Mouse (Mus musculus) lung, embryonic 15.5 days (tissue): ENCODE data around the gene March11. TPM values are rescaled to one million over a fixed set of nuclear protein-coding genes. Genes with fewer than 3 reads are reported as not detected.
A peak's percentile ranks its signal among the peaks of the same experiment; 100 is the strongest.

ENCODE experiments used
- ATAC-seq: fragments of 200-750 bp; cut with Nextera tagmentation; 2 replicates; pipeline ENCODE4 v1.8.0; 2017; ENCODE audit warnings: moderate number of reproducible peaks, borderline replicate concordance; ENCODE audit not compliant: low FRiP score, low TSS enrichment; ENCODE audit errors: extremely low read depth
- H3K27ac ChIP-seq: fragments of 300-500 bp; sonication (generic); 2 replicates; pipeline ENCODE4 v1.5.1; 2015; ENCODE audit warnings: moderate library complexity, mild to moderate bottlenecking, inconsistent platforms
- H3K27me3 ChIP-seq: fragments of 300-500 bp; sonication (generic); 2 replicates; pipeline ENCODE4 v1.6.1; 2015; ENCODE audit warnings: inconsistent platforms
- H3K36me3 ChIP-seq: fragments of 300-500 bp; sonication (generic); 2 replicates; pipeline ENCODE4 v1.6.1; 2015; ENCODE audit warnings: inconsistent platforms
- H3K4me1 ChIP-seq: fragments of 300-500 bp; sonication (generic); 2 replicates; pipeline ENCODE4 v1.6.1; 2015; ENCODE audit warnings: inconsistent platforms
- H3K4me2 ChIP-seq: fragments of 300-500 bp; sonication (generic); 2 replicates; pipeline ENCODE4 v1.6.1; 2015; ENCODE audit warnings: inconsistent platforms, mild to moderate bottlenecking, moderate library complexity
- H3K4me3 ChIP-seq: fragments of 300-500 bp; sonication (generic); 2 replicates; pipeline ENCODE4 v1.5.1; 2015; ENCODE audit warnings: mild to moderate bottlenecking, inconsistent platforms
- H3K9ac ChIP-seq: fragments of 300-500 bp; sonication (generic); 2 replicates; pipeline ENCODE4 v1.6.1; 2015; ENCODE audit warnings: inconsistent platforms
- H3K9me3 ChIP-seq: fragments of 300-500 bp; sonication (generic); 2 replicates; pipeline ENCODE4 v1.6.1; 2016; ENCODE audit warnings: inconsistent platforms
- WGBS: fragments of 180-500 bp; shearing (Covaris S2); methylation state at CpG from one replicate; pipeline ENCODE4 v1.1.7; 2015; 5-methylcytosine and 5-hydroxymethylcytosine counted together
- polyA plus RNA-seq: library from polyadenylated mRNA; unstranded; fragments of >200 nt; fragmentation: Nextera tagmentation; extraction: Ambion mirVana; gene quantifications from 2 replicates; pipeline ENCODE4 v1.2.1, GENCODE M21; 2015

Gene March11
- 0.16 and 0.44 TPM in 2 replicates for polyA plus RNA-seq

DNA sequence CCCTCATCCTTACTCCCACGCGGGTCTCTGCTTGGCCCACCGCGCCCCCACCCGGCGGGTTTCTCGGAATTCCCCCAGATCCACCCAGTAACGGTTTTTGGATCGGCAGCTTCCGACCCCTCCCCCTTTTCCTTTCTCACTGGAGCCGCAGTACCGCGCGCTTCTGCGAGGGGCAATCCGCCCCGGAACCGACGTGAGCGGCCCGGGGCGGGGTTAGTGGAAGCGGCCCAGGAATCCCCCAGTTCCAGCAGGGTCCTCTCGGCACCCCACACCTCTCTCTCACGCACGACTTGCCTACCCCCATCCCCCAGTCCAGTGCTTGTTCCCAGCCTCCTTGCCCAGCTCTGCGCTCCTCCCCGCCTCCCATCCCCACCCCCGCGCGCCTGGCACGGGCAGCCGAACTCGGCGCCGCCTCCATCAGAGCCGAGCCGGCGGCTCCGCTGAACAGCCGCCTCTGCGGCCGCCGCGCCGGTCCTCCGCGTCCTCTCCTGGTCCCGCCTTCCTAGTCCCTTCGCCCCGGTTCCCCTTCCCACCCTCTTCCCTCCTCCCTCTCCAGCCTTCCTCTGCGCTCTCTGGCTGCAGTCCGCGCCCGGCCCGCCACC lies at the start of gene March11:
March11 (plus strand) TSS at position 420 of the 602 bp plus-strand sequence.
- Histone ChIP-seq H3K4me2 (peak within 1 kb of the TSS; percentile 91), H3K36me3 (no peaks in the 10 kb centered on the region), H3K4me3 (peak within 1 kb of the TSS; percentile 50), H3K27ac (no peak within 1 kb of the TSS), H3K4me1 (peaks cover 12% of the 10 kb centered on the region), H3K9me3 (no peaks in the 10 kb centered on the region), H3K27me3 (peaks cover 29% of the 10 kb centered on the region), H3K9ac (no peak within 1 kb of the TSS)
- peak; percentile 81 for ATAC-seq
- 1% methylated on average over 54 of the region's 56 CpGs for WGBS

DNA sequence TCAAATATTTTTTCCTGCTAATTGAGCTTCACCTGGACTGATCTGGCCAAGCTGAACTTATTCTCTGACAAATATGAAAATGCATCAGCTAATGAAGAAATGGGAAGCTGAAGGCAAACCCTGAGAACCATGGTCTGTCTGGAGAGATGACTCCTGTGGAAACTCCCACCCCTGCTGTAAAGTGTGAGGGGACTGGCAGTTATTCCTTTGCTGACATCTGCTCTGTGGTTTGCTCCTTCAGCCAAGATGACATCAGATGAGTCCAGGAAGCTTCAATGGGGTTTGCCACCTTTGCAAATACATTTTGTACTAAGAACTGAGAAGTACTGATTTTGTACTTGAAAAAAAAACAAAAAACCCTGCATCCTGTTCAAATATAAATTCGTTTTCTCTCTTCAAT lies 46.5 kb upstream of the March11 start:
- no peaks in the 10 kb centered on the region for H3K9me3 ChIP-seq

DNA sequence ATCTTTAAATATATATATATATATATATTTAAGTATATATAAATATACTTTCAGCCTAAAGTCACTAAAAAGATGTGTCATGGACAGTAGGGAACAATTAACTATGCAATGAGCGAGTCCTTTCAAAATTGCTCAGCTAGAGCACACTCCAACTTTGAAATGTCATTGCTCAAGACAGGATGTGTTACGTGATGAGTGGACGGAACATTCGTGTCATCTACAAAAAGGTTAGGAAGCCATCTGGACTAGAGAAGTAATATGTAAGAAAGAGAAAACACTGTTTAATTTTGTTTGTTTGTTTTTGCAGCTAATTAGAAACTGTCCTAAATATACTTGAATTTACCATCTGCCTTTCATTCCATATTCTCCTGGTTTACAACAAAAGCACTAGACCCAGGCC lies 39.3 kb upstream of the March11 start:
- Histone ChIP-seq H3K4me2 (no peak overlapping the region), H3K36me3 (no peaks in the 10 kb centered on the region), H3K4me1 (no peaks in the 10 kb centered on the region), H3K27me3 (no peaks in the 10 kb centered on the region), H3K27ac (no peak overlapping the region), H3K9me3 (no peaks in the 10 kb centered on the region), H3K9ac (no peak overlapping the region), H3K4me3 (no peak overlapping the region)
- ATAC-seq: no peak
- 58% methylated on average over 4 of the region's 4 CpGs for WGBS

More for the DNA sequence above, 46.5 kb upstream of the March11 start:
- H3K4me1 ChIP-seq: no peaks in the 10 kb centered on the region
- H3K4me2 ChIP-seq: no peak overlapping the region
- no peak overlapping the region for H3K27ac ChIP-seq
- H3K9ac ChIP-seq: no peak overlapping the region
- WGBS: 36% methylated on average over 1 of the region's 1 CpGs
- no peaks in the 10 kb centered on the region for H3K36me3 ChIP-seq
- no peak for ATAC-seq
- H3K4me3 ChIP-seq: no peak overlapping the region
- no peaks in the 10 kb centered on the region for H3K27me3 ChIP-seq

DNA sequence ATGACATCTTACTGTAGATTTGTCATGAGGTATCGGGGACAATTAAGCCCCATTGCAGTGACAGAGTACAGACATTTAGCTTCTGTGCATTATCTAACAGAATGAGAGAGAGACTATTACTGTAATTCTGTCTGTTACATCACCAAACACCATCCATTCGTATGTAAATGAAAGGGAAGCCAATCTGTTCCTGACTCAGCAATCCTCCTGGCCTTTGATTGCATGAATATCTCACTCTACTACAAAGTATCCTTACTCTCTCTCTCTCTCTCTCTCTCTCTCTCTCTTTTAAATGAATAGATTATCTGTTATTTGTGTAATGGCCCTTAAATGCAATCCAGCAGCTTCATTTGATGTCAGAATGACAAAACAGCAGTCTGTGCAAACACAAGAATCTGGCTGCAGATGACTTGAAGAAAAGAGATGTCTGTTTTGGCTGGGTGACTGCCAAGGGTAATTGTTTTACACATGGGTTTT lies 32.8 kb upstream of the March11 start:
- H3K27ac ChIP-seq: no peak overlapping the region
- 46% methylated on average over 2 of the region's 2 CpGs for WGBS
- no peaks in the 10 kb centered on the region for H3K27me3 ChIP-seq
- no peaks in the 10 kb centered on the region for H3K36me3 ChIP-seq
- no peaks in the 10 kb centered on the region for H3K9me3 ChIP-seq
- H3K4me2 ChIP-seq: no peak overlapping the region
- peak; percentile 74; the same call in 1 of the 2 replicates for ATAC-seq
- no peak overlapping the region for H3K4me3 ChIP-seq
- no peak overlapping the region for H3K9ac ChIP-seq
- H3K4me1 ChIP-seq: peaks cover 5% of the 10 kb centered on the region; the same call in 1 of the 2 replicates

DNA sequence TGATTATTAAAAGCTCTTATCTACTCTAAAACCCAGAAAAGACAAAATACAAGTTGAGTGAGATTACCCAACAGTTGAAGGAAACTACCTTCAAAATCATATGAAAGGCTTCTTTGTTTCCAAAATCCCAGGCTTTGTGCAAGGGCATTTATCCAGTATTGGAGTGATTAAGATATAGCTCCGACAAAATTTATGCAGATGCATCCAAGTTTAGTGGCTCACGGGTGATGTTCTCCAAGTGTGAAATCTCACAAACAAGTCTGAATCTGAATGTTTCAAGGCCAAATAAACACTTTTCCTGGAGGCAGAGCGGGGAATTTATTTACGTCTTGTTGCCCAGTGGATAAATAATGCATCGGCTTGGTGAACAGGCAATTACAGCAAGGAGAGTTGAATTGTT lies 32.2 kb upstream of the March11 start:
- Histone ChIP-seq H3K4me1 (peaks cover 5% of the 10 kb centered on the region; the same call in 1 of the 2 replicates), H3K4me2 (no peak overlapping the region), H3K4me3 (no peak overlapping the region), H3K9ac (no peak overlapping the region), H3K27me3 (no peaks in the 10 kb centered on the region), H3K9me3 (no peaks in the 10 kb centered on the region), H3K36me3 (no peaks in the 10 kb centered on the region), H3K27ac (no peak overlapping the region)
- ATAC-seq: peak; percentile 57; the same call in 1 of the 2 replicates
- WGBS: 47% methylated on average over 5 of the region's 5 CpGs

DNA sequence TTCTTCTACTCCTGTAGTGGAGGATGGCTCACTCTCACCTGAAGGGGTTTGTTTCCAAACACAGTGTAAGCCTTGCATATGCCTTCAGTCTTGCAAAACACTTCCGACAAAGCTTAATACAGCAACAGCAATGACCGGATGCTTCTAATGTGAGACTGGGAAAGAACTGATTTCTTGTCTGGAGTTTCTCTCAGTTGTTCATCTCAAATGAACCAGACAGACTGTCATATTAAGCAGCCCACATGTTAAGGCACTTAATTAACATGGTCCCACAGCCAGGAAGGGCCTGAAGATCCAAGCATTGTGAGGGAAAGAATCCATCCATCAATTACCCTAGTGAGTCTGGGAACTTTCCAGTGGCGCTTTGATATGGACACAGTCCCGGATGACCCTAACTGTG lies 17.0 kb upstream of the March11 start:
- Histone ChIP-seq H3K9me3 (no peaks in the 10 kb centered on the region), H3K27ac (no peak overlapping the region), H3K4me1 (no peaks in the 10 kb centered on the region), H3K9ac (no peak overlapping the region), H3K4me2 (no peak overlapping the region), H3K27me3 (no peaks in the 10 kb centered on the region), H3K36me3 (no peaks in the 10 kb centered on the region), H3K4me3 (no peak overlapping the region)
- ATAC-seq: no peak
- 57% methylated on average over 4 of the region's 4 CpGs for WGBS

DNA sequence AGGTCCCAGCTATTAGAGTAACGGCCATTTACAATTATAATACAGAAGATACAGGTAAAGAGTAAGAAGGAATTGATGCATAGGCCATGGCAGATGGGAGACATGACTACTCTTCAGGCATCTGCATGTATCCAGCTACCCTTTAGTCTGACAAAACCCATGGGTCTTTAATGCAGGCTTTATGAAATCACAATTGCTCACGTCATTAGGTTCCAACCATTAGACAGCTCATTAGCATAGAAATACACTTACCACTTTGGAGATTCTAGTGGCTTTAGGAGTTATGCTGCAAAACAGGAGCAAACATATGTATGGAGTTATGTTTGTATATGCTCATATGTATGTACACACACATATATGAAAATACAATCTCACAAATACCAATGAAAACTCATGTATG lies 16.0 kb upstream of the March11 start:
- H3K9me3 ChIP-seq: no peaks in the 10 kb centered on the region
- H3K36me3 ChIP-seq: no peaks in the 10 kb centered on the region
- no peak overlapping the region for H3K4me2 ChIP-seq
- H3K27me3 ChIP-seq: no peaks in the 10 kb centered on the region
- WGBS: 62% methylated on average over 2 of the region's 2 CpGs
- H3K4me3 ChIP-seq: no peak overlapping the region
- no peak overlapping the region for H3K27ac ChIP-seq
- H3K4me1 ChIP-seq: no peaks in the 10 kb centered on the region
- no peak for ATAC-seq
- no peak overlapping the region for H3K9ac ChIP-seq

DNA sequence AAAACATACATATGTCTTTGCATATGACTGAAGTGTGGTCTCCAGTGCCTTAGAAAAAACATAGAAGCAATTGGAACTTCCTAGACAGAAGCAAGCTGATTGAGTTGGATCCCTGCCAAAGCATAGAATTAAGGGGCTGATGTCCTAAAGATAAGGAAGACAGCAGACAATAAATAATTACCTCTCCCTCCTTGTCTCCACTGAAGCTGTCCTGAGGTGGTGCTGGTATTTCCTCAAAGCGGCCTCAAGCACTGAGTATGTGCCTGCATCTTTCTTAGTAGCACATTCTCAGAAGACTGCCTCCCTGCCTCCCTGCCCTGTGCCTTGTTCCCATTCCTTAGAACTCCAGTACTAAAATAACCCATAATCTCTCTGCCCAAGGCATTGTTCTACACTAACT lies 15.6 kb upstream of the March11 start:
- H3K27me3 ChIP-seq: no peaks in the 10 kb centered on the region
- no peak overlapping the region for H3K9ac ChIP-seq
- no peak overlapping the region for H3K4me2 ChIP-seq
- no peak for ATAC-seq
- H3K36me3 ChIP-seq: no peaks in the 10 kb centered on the region
- no peaks in the 10 kb centered on the region for H3K4me1 ChIP-seq
- H3K27ac ChIP-seq: no peak overlapping the region
- 61% methylated on average over 1 of the region's 1 CpGs for WGBS
- no peaks in the 10 kb centered on the region for H3K9me3 ChIP-seq
- H3K4me3 ChIP-seq: no peak overlapping the region

DNA sequence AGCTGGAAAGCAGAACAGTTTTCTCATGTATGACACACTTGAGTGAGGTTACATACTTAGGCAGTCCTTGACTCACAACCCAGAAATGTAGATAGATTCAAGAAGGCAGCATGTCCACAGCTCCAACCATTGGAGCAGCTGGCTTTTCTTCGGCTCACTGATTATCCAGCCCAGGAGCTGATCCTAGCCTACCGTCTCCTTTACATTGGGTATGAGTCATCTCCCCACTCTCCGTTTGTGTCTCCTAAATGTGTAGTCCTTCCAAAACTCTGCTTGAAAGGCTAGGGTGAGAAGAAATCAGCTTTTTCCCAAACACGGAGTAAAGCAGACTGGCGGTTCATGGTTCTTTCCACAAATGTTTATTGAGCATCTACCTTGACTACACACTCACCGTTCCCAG lies 10.2 kb upstream of the March11 start:
- Histone ChIP-seq H3K4me3 (no peak overlapping the region), H3K9ac (no peak overlapping the region), H3K9me3 (no peaks in the 10 kb centered on the region), H3K27me3 (no peaks in the 10 kb centered on the region), H3K36me3 (no peaks in the 10 kb centered on the region), H3K4me1 (no peaks in the 10 kb centered on the region), H3K4me2 (no peak overlapping the region), H3K27ac (no peak overlapping the region)
- WGBS: 85% methylated on average over 6 of the region's 6 CpGs
- ATAC-seq: no peak

DNA sequence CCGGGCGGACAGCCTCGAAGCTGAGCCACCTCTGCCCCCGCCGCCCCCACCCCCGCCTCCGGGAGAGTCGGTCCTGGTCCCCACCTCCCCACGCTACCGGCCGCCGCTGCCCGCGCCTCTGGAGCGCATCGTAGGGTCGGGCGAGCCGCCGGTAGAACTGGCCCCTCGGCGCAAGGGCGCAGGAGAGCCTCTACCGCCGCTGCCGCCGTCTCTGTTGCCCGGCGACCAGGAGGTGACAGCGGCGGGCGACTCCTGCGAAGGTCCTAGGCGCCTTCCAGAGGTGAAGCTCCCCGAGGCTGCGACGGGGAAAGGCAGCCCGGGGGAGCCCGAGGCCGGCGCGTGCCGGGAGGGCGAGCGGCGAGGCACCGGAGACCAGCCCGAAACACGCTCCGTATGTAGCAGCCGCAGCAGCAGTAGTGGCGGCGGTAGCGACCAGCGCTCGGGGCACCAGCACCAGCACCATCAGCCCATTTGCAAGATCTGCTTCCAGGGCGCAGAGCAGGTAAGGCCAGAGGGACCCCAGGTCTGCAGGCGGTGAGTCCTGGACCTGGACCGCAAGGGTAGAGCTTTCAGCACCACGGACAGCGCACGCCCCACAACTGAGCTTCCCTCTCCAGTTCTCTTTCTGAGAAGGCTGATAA lies 563 bp downstream of the March11 start:
- Histone ChIP-seq H3K4me1 (peaks cover 12% of the 10 kb centered on the region), H3K4me2 (peak overlapping the region; percentile 91), H3K9me3 (no peaks in the 10 kb centered on the region), H3K4me3 (peak overlapping the region; percentile 50), H3K27ac (no peak overlapping the region), H3K27me3 (peaks cover 29% of the 10 kb centered on the region), H3K36me3 (no peaks in the 10 kb centered on the region), H3K9ac (no peak overlapping the region)
- ATAC-seq: peak; percentile 64; the same call in 1 of the 2 replicates
- WGBS: under 1% methylated on average over 52 of the region's 62 CpGs

DNA sequence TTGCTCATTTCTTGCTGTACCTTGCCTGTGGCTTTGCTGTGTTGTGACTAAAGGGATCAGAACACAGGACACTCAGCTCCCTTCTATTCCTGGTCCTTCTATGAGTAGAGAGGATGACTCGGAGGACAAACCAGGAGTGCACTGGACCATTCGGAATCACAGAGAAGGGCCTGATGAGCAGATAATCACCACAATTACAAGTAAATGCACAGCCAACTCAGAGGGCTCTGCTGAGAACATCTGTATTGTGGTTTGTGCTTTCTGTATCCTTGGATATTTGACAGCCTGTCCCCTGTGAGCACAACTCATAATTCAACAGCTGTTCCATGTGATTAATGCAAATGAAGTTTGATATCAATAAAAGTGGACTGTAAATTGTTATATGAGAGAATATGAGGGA lies 11.0 kb downstream of the March11 start:
- Histone ChIP-seq H3K36me3 (no peaks in the 10 kb centered on the region), H3K4me1 (no peaks in the 10 kb centered on the region), H3K27ac (no peak overlapping the region), H3K4me2 (no peak overlapping the region), H3K9me3 (no peaks in the 10 kb centered on the region), H3K9ac (no peak overlapping the region), H3K27me3 (no peaks in the 10 kb centered on the region), H3K4me3 (no peak overlapping the region)
- no peak for ATAC-seq
- WGBS: 83% methylated on average over 2 of the region's 2 CpGs

DNA sequence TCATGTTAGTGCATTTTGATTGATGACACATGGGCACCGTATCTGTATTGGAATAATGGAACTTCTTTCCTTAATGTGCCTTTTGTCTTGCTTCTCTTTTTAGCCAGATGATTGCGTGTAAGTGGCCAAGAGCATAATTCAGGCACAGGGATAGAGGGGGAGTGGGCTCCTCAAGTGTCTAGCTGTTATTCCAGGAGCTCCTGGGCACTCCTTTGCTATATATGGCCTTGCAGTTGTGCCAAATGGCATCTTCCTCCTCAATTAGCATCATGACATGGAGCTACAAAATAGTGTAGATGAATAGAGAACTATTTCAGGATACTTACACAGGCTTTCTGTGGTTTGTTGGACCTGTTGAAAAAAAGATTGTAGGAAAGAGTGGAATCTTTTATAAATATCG lies 11.6 kb downstream of the March11 start:
- Histone ChIP-seq H3K27ac (no peak overlapping the region), H3K4me3 (no peak overlapping the region), H3K4me2 (no peak overlapping the region), H3K36me3 (no peaks in the 10 kb centered on the region), H3K4me1 (no peaks in the 10 kb centered on the region), H3K9ac (no peak overlapping the region), H3K27me3 (no peaks in the 10 kb centered on the region), H3K9me3 (no peaks in the 10 kb centered on the region)
- ATAC-seq: no peak
- 79% methylated on average over 3 of the region's 3 CpGs for WGBS
